Mouse (Mus musculus) urinary bladder, postnatal 10 days (tissue): Measurements from ENCODE around the gene Orai1.

Experiments
- DNase-seq: peaks from one replicate; pipeline ENCODE4 v3.0.0; 2022; ENCODE audit warnings: low spot score

Orai1 gene

GRCm38 (mm10) chr5:122997205-122998204 lies 17.4 kb upstream of the Orai1 start:
- no peak for DNase-seq

DNA sequence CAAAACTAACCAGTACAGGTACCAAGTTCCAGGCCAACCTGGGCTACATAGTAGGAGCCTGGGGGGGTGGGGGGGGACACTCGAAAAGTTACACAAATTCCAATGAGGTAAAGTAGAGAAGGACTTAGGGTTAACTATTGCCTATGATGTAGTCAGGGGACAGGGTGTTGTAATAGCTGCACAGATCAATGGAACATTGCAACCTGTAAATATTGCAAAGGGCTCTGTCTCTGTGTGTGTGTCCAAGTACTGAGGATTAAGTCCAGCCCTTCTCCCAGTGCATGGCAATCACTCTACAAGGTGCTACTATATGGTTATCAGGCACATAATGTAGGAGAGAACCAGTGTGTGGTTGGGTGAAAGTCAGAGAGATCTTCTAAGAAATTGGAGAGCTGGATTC lies 14.0 kb upstream of the Orai1 start:
- DNase-seq, result no peak

- no peak for DNase-seq
Observed at GRCm38 (mm10) chr5:123005716-123006592, 8.9 kb upstream of the Orai1 start.

DNA sequence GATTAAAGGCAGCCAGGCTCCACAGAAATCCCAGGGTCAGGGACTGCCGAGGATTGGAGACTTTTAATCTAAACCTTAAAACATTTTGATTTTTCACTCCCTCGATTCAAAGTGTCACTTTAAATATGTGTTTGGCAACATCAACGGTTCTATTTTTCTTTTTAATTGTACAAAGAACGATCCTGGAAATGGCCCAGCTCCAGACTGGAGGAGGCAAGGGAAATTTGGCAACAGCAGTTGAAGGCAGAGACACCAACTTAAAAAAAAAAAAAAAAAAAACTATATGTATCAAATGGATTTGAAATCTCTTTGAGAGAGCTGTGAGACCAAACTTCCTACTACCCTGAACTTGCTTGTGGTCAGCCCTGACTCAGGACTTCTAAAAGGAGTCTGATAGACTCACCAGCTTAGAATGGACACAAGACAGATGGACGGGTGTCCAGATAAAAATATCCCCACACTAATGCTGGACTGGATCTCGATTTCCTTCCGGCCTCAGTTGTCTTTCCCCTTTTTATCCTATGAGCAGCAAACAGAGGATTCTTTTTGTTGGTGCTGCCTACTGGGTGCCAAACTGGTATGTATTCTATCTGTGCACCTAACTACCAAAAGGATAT lies 5.9 kb upstream of the Orai1 start:
- DNase-seq, result no peak

DNA sequence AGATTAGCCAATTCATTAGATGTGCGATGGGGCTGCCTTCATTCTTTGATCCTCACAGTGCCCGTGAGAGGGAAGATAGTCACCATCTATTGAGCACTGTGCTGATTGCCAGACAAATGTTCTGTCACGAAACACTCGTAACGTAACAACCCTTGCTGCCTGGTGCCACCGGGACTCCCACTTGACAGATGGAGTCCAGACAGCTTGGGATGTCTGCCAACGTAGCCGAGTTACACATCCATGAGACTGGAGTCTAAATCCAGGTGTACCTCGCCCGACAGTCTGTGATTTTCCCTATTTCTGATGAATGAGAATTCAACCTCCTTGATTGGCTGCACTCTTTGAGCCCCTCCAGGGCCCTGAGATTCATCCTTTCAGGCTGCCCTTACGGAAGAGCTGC lies 5.0 kb upstream of the Orai1 start:
- no peak for DNase-seq

DNA sequence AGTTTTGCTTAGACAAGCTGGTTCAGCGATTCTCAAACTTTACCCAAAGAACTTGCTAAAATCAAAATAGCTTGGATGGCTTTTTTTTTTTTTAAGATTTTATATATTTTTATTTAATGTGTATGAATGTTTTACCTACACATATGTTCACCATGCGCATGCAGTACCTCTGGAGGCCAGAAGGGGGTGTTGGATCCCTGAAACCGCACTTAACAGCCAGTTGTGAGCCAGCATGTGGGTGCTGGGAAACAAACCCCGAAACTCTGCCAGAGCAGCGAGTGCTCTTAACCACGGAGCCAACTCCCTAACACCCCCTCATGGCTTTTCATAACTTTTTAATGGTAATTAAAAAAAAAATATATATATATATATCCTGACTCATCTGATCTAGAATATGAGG lies 4.1 kb upstream of the Orai1 start:
- no peak for DNase-seq

GRCm38 (mm10) chr5:123011705-123012104 lies 3.2 kb upstream of the Orai1 start:
- no peak for DNase-seq

- DNase-seq, result no peak
Observed at GRCm38 (mm10) chr5:123013599-123014315, 1.1 kb upstream of the Orai1 start.

GRCm38 (mm10) chr5:123015915-123016314 lies 1.0 kb downstream of the Orai1 start:
- no peak for DNase-seq

DNA sequence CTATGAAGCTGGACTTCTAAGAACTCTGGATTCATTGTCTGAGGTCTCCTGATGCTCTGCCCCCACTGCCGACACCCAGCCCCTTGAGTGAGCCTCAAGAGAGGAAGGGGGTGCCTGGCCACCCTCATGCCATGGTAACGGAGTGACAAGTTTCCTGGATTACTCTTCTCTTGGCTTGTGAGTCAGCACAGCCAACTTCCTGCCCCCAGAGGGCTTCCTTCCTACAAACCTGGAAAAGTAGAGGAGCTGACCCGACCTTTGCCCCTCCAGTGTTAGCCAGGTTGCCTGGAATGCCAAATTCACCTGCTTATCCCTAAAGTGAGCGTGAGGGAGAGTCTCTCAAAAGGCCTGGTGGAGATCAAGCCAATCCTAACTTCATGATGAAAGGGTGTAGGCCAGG lies 2.6 kb downstream of the Orai1 start:
- no peak for DNase-seq

GRCm38 (mm10) chr5:123019336-123020016 lies 4.6 kb downstream of the Orai1 start:
- no peak for DNase-seq

DNA sequence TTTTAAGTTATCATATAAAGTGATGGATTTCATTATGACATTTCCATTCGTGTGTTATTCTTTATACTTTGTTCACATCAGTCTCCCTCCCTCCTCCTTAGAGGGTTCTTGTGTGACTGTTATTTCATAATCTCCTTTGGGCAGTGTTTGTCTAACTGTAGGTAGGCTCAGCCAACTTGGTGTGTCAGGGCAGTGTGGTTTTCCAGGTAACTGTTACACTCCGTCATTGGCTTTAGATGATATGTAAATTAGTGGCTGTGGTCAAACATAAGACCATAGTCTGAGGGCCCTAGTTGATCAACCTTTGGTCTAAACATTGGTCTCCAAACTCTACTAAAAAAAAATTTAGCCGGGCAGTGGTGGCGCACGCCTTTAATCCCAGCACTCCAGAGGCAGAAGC lies 5.6 kb downstream of the Orai1 start:
- DNase-seq, result no peak

DNA sequence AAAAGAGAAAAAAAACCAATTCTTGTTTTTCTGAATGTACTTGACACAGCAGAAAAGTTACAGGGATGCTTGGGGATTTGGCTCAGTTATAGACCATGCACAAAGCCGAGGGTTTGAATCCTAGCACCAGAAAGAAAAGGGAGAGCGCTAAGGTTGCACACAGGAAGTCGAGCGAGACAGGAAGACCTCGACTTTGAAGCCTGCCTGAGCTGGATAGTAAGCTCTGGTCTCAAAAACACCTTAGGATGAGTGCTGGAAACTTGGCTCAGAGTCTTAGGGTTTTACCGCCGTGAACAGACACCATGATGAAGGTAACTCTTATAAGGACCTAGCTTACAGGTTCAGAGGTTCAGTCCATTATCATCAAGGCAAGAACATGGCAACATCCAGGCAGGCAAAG lies 6.6 kb downstream of the Orai1 start:
- DNase-seq, result no peak

GRCm38 (mm10) chr5:123023049-123023448 lies 8.2 kb downstream of the Orai1 start:
- DNase-seq, result no peak

- no peak for DNase-seq
Observed at GRCm38 (mm10) chr5:123024312-123024711, 9.4 kb downstream of the Orai1 start.

DNA sequence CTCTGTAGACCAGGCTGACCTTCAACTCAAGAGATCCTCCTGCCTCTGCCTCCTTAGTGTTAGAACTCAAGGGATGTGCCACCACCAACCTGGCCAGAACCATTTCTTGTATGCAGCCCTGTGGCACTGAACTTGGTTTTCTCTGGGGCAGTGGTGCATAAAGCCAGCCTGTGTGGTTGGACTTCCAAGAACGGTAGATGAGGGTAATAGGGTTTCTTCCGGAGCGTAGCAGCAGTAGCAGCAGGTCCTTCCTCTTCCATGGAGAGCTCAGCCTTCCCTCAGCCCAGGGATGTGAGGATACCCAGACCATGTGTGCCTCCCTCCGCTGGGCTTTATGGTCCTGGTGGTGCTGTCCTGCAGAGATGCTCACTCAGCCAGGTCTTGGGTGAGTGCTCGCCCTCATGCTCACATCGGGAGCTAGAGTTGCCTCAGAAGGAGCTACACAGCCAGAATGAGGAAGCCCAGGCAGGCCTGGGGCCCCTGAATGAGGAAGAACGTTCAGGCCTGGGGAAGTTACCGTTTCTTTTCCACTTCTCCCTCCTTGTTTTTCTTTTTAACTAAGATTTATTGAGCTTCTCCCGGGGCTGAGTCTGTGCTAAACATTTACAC lies 10.2 kb downstream of the Orai1 start:
- no peak for DNase-seq

DNA sequence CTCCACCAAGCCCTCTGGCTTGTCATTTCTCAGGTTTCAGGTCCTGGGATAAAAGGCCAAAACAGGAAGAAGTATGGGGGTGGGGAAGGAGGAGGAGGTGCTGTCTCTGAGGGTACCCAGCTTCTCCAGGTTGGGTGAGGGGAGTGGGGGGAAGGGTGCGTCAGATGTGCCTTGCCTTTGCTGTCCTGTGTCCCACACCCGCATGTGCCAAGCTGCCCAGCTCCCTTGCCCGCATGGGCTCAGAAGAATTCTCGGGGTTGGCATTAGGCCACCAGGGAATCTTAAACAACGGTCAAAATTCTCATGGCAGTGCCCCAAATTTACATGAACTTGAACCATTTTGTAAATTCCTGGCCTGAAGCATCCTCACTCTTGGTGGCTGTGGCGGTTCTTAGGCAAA lies 11.5 kb downstream of the Orai1 start:
- DNase-seq, result no peak

DNA sequence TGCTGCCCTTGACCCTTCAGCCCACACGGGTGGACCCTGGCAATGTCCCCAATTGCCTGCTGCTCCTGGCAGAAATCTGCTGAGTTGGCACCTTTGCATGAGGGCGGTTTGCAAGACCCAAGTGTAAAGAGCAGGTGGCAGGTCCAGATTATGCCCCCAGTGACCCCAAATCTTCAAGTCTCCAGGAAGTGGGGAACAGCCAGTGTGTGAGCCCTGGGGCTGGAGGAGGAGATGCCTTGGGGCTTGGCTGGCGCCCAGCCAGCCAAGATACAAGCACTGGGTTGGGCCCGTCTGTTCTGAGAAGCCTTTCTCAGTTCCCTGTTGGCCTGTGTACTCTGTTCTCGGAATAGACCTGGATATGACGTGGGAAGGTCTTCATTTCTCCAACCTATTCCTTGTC lies 12.6 kb downstream of the Orai1 start:
- DNase-seq, result no peak

DNA sequence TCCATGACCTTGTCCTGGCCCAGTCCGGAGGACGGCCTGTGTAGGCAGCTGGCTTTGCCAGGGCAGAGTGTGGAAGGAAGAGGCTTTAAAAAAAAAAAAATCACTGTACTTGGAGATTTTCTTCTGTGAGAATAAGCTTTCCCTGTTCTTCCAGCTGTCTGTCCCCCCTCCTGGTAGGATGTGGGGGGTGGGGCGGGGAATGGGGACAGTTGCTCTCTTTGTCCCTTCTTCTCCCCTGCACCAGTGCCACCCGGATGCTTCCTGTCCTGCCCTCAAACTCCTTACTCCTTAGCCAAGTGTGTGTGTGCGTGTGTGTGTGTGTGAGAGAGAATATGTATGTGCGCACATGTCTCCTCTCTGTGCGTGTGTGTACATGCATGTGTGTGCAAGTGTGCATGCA lies 14.9 kb downstream of the Orai1 start:
- no peak for DNase-seq

- no peak for DNase-seq
Observed at GRCm38 (mm10) chr5:123031312-123031711, 16.4 kb downstream of the Orai1 start.

- no peak for DNase-seq
Observed at GRCm38 (mm10) chr5:123033646-123034160, 18.8 kb downstream of the Orai1 start.
